Mouse (Mus musculus) forelimb bud, embryonic 11.5 days (tissue): ENCODE results near the gene Anapc16.
A peak's percentile ranks its signal among the peaks of the same experiment; 100 is the strongest.

ENCODE experiments used
- DNase-seq: peaks from one replicate; pipeline ENCODE4 v3.0.0-alpha.2; 2012; ENCODE audit warnings: low read depth, low spot score

Gene Anapc16

DNA sequence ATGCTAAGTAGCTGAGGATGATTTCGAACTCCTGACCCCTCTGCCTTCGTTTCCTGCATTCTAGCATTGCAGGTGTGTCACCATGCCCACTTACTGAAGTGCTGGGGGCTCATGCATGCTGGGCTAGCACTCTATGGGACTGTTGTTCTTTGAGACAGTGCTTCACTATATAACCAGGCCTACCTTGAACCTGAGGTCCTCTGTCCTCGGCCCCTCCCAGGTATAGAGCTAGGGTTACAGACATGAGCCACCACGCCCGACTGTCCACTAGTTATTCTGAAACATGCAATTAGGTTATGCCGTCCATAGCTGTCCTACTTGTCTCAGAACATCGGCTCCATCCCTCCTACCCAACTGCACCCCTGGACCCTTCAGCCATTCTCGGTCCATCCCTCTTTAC lies 31.1 kb downstream of the Anapc16 start:
- DNase-seq: no peak

DNA sequence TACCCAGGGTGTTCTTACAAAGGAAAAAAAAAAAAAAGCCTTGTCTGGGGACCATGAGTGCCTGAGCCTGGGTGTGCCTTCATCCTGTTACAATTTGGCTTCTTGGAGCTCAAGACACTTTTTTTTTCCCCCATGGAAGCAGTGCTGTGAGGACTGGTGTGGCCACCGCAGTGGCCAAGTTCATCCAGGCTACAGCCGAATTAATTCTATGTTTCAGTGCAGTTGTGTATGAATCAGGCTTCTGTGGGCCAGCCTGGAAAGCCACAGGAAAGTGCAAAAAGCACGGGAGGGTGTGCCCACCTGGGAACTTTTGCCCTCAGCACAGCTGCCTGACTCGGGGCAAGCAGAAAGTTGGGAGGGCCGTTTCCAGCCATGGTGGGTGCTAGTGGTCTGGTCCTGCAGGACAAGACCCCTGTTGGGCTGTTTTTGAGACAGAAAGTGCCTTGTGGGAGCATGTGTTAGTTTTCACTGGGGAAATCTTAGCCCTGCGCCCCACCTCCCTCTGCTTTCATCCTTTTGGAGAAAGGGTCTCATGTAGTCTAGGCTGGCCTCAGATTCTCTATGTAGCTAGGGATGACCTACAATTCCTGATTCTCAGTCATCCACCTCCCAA lies 32.4 kb downstream of the Anapc16 start:
- DNase-seq: no peak

DNA sequence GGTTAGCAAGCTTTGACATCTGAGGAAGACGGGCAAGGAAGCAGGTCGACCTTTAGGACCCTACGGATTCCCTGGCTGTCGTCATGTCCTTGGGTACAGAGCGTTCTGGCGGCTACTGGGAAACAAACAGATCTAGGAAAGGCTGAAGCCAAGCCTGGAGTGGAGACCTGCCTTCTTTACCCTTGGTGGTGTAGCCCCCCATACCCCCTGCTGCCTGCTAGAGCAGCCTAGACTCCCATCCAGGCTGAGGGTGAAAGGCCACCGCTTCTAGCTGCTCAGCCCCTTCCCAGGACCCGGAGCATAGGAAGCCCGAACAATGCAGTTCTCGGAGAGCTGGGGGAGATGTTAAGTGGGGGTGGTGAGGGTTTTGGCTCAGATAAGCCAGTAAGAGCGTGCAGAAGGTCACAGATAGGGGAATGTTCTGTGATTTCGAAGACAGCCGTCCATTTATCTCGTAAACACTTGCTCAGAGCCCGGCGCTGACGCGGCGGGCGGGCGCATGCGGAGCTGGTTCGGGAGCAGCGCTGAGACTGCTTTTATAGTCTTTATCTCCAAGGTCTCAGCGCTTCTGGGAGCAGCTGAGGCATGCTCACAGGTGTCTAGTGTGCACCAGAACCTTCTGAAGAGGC lies 33.0 kb downstream of the Anapc16 start:
- DNase-seq: peak; percentile 72

DNA sequence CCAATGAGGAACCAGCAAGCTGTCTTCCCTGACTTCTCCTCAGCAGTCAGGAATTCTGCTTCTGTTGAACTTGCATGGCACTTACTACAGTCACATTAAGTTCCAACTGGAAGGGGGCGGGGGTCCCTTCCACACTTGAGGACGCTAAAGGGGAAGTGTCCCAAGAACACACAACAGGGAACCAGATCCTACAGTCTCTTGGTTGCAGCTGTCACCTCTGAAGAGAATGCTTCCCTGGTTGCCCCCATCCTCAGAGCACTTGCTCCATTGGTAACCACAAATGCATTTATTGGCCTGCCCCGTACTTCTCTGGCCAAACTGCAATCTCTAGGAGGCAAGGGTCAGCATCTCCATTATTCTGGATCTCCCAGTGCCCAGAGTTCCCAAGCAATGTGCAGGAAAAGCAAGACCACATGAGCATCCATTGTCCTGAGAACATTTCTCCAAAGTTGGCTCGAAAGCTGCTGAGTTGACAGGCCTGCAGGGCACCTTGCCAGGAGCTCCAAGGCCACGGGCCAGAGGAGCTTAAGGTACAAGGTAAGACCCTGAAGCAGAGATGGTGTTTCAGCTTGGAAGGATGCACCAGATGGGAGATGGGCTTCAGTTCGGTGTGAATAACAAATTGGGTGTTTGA lies 35.5 kb downstream of the Anapc16 start:
- no peak for DNase-seq

DNA sequence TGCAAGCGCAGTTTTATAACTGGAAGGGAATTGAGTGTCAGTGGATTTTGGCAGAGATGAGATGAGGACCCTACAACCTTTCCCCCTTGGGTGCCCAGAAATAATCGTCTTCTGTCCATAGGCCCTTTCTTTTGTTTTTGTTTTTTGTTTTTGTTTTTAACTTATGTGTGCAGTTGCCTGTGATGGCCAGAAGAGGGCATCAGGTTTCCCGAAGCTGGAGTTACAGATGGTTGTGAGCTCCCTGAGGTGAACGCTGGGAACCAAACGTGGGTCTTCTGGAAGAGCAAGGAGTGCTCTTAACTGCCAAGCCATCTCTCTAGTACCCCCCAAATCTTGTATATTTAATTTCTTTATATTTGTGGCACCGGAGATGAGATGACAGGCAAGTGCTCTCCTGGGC lies 36.2 kb downstream of the Anapc16 start:
- no peak for DNase-seq

DNA sequence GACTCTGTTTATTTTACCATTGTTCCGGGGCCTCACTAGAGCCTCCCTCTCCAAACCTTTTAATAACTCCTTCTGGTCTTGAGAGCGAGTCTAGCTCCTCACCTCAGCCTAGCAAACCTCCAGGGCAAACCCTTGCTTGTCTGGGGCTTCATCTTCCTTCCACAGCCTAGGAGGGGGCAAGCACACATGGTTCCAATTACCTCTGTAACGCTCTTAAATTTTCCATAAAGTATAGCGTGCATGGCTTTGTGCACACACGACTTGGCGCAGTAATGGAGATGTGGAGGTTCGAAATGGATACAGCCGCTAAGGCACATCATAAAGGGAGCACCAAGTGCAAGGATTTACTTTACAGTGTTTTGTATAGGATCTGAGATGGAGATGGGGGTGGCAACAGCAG lies 37.1 kb downstream of the Anapc16 start:
- DNase-seq: peak; percentile 78

DNA sequence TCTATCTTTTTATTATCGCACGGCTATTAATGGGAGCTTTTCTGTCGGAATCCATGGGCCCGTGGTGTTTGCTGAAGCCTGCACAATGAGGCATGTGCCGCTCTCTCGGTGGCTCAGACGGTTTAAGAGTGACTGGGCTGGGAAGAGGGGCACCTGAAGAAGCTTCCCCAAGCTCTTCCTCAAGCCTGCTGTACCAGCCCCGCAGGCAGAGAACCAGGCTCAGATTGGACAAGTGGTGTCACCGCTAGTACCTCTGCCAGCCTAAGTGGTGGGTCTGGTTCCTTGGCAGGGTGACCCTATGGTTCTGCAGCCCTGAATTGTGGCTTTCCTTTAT lies 37.6 kb downstream of the Anapc16 start:
- DNase-seq: no peak

DNA sequence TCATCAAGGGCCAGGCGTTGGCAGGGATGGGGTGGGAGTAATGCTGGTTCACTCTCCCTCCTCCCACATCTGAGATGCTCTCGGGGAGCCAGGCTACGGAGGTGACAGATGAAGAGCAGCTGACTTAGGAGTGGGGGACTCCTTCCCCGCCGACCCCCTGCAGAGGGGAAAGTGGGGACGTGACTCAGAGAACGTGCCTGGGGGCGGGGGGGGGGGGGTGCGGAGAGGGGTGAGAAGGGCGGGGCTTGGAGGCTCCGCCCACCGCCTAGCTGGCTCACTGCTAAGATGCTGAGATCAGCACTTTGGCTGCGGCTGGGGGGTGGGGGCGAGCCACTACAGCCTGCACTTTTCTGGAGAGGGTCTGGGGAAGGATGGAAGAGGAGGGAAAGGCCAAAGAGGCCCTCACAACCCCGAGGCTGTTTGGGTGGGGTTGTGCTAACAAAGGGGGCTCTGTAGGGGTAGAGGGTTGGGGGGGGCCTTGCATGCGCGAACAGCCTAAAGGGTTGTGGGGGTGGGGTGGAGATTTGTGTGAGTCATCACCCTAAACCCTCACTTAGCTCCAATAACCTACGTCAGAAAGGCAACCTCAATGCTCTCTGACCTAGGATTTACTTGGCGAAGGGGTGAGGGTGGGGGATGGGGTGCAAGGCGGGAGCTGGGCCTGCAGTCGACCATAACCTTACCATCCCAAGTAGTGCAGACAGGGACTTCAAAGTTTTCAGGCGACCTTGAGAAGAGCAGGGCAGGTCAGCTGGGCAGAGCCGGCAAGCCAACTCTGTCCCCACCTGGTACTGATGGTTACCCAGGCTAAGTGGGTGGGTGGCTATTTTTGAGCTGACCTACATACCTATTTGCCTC lies 38.2 kb downstream of the Anapc16 start:
- DNase-seq: peak; percentile 77

DNA sequence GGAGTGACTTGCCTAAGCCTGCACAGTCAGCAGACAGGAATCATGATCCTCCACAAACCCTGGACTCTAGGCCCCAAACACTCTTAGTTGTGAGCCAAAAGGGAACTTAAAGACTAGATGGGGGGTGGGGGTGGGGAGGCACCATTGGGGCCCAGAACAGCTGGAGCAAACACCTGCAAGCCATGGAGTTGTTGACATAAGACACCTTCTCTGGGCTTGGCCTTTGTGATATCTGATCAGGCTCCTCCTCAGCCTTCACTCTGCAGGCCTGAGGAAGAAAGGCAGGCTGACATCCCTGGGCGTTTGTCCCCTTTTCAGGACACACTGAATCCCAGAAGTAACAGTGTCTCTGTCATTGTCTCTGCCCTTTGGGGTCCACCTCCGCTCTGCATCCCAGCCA lies 39.3 kb downstream of the Anapc16 start:
- no peak for DNase-seq

DNA sequence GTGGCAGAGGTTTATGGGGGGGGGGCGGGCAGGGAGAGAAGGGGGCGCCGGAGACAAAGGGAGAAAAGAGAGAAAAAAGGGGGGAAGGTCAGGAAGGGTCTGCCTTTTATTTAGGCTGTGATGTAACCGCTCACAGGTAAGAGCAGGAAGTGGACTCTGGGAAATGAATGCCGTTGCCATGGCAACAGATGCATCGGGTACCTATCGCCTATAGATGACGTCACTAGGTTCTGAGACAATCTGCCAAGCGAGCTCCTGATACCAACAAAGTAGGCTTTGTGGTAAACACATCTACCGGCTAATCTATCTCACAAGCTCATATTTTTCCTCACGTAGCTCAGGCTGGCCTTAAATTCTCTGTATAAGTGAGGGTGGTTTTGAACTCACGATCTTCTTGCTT lies 43.4 kb downstream of the Anapc16 start:
- DNase-seq: no peak

DNA sequence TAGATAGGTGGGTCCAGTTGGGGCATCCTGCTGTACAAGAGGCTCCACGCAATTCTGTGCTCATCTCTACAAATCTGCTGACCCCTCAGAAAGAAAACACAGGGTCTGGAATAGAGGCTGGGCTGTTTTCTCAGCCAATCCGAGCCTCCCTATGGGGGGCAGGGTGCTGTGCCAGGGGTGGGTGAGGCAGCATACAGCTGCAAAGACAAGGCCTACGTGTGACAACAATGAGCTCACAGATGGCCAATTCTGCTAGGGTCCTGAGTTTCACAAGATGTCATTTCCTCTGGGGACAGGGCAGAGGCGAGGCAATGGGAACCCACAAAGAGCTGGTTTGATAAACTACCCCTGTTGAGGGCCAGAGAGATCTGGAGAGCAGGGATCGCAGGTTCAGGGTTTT lies 44.5 kb downstream of the Anapc16 start:
- DNase-seq: no peak

DNA sequence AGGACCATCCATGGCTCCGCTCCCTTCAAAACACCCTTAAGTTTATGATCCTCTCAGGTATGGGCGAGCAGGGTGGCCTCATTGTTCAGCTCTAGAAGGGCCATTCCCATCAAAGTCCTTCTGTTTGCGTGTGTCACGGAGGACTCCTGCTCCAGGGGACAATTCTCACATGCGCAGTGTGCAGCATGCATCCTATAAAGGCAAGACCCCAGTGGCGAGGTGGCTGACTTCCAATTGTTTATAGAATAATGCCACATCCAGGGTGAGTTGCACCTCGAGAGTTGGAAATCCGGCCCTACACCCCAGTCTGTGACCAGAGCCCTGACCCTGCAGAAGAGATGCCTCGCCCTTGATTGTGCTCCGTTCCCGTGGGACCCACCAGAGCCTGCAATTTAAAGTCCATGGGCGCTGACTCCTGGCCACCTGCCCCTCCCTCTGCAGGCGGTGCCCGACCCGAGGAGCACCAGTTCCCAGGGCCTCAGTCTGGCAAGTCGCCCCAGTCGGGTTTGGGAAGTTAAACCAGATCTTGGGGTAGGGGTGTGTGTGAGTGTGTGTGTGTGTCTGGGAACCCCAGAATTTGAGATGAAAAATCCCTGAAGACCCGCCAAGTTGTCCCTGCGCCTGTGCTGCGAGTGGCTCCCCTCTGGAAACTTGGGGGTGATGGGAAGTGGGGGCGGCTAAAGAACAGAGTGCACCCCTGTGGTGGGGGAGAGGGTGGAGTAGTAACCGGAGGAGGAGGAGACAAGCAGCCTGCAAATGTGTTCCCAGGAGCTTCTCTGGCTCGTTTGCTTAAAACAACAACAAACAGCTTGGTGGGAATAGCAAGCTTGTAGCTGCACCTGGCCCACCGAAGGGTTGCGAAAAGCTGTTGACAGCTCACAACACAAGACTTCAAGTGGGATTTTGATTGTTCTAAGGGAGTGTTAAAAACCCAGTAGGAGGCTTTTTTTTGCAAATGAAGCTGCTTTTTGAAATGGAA lies 45.5 kb downstream of the Anapc16 start:
- no peak for DNase-seq

DNA sequence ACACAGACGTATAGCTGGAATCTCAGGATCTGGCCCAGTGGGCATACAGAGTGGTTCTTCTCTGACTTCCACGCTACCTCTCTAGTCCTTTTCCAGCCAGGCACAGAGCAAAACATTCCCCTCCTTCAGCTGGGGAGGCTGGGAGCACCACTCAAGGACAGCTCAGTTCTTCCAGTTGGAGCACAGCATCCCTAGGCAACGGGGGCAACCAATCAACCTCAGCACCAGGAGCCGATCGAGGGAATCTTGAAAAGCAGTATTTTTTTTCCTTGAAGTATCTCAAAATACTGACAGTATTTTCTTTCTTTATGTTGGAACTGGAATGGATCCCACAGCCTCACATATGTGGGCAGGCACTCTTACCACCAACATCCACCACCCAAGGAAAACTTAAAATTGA lies 46.3 kb downstream of the Anapc16 start:
- DNase-seq: no peak

DNA sequence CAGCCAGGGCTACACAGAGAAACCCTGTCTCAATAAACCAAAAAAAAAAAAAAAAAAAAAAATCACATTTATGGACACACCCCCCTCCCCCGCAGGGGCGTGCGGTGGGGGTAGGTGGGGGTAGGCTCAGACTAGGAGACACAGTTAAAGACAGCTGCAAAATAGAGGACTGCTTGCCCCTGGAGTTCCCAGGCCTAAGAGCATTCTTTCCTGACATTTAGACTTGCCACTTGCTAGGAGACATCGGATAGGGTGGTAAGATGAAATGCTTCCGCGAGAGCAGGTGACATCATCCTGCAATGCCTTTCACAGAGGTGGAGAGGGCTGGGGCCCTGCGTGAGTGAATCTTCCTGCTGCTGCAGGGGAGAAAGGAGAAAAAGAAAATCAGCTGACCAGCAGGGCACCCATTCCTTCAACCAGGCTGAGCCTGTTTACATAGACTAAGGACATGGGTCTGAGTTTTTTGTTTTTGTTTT lies 49.3 kb downstream of the Anapc16 start:
- DNase-seq: no peak

DNA sequence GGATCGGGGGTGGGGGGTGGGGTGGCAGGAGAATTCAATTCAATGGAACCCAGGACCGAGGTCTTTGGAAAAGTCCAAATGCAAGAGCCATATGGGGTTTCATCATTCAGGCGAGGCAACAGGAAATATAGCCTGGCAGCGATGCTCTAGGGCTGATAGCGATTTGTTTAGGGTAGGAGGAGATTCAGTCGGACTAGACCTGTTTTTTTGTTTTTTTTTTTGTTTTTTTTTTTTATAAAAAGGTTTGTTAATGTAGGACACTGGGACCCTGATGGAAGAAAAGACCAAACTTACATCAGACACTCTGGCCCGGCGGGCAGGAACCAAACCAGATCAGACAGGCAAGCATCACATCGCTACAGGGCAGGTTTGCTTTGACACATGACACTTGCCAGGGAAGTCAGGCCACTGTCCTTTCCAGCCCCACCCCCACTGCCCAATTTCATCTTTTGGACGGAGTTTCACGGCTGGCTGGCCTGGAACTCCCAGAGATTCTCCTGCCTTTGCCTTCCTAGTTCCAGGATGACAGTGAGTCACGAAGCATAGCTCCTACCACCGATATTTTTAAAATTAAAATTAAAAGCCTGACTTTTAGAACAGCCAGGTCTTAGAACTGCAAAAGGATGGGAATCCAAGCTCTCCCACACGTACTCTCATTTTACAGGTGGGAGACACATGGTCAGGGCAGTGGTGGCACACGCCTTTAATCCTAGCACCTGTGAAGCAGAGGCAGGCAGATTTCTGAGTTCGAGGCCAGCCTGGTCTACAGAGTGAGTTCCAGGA lies 50.0 kb downstream of the Anapc16 start:
- DNase-seq: no peak

DNA sequence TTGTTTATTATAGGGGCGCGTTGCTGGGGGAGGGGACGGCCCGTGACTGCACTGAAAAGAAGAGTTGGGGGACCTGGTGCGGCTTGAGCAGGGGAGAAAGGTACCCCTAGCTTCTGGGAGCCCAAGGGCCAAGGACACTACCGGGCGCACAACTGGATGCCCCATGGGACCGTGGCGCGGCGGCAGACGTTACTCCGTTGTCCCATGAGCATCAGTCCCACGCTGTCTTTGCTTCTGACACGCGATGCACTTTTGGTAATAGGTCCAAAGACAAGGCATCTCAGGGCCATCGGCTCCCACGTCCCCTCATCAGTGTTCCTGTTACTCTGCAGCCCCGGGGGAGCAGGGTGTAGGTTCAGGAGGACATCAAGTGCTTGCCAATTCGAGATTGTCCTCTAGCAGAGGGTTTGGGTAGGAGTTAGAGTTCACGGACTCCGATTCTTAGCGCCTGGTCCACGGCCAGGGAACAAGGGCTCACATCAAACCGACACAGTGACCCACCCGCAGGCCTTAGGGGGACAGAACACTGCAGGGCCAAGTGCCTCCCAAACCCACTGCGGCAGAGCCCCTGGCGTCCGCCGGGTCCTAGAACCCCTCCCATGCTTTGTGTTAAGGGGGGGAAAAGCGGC lies 50.7 kb downstream of the Anapc16 start:
- DNase-seq: peak; percentile 72

DNA sequence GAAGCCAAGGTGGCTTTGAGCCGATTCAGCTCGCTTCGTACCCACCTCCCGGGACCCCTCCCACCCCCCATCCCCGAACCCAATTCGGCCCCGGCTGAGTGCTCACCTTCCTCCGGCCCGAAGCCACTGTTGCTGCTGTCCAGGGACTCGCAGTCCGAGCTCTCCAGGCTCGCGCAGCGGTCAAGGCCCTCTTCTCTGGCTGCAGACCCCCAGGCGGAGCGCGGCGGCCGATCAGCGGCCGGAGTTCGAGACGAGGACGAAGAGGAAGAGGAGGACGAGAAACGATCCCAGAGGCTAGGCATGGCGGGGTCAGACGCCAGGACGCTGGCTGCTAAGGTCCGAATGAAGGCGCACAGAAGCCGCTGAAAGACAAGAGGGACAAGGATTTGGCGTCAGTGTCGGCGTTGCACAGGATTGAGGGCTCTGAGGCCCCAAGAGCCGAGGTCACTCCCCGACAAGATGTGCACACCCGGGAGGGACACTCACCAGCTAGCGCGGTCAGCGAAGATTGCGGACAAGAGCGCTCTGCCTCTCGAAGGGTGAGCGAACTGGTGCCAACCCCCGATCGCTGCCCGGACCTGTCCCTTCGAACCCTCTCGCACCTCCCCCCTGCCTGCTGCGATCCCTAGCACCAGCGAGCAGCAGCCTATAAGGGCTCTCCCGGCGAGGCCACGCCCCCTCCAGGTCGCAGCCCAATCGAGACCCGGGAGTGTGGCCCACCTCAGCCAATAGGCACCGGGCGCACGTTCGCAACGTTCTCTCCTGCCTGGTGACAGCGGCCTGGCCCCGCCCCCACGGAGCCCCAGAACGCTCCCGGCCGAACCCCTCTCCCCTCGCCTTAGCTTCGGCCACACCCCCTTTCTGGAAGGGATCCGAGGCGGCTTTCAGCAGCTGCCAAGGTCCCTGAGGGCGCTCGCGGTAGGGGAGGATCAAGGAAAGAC lies 51.5 kb downstream of the Anapc16 start, which contains the start of gene Ddit4:
Gene Ddit4 (minus strand): TSS at position 624 of the 941 bp plus-strand sequence.
- DNase-seq: peak; percentile 98

DNA sequence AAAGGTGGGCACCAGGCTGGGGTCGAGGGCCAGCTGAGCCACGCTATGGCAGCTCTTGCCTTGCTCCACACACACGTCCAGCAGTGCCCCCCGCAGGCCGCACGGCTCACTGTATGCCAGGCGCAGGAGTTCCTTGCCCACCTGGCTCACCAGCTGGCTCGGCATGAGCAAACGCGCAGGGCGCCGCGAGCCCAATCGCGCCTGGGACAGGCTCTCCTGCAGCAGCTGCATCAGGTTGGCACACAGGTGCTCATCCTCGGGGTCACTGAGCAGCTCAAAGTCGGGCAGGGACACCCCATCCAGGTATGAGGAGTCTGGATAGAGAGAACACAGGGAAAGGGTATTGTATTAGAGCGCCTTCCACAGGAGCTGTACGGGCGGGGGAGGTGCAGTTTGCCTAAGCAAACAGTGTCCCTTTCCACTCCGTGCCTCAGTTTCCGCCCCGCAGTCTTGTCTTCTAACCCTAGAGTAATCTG lies 52.2 kb downstream of the Anapc16 start:
- peak; percentile 63 for DNase-seq
